In genomic region chr5:150621592-150621991, GRCm38 (mm10) we compare ENCODE assay signal across 19 mouse cellular contexts. TPM values are rescaled to one million over a fixed set of nuclear protein-coding genes. Genes with fewer than 3 reads are reported as not detected.
A peak's percentile ranks its signal among the peaks of the same experiment; 100 is the strongest.
DNase-seq lines count a peak whose midpoint lies in the region; ATAC-seq and TF ChIP-seq lines count a peak whose summit lies in the region.
"Had no signal": no experiment of that assay in that cellular context is flagged by ENCODE, and none has a peak within 500 bp of the region (broad histone marks: within the 10 kb centered on the region; RNA-seq: fewer than 3 reads in every experiment).

No protein-coding gene starts in this region.

- no peaks in the 10 kb centered on the region for H3K9me3 ChIP-seq in liver, embryonic 11.5 days (ENCODE audit: control insufficient read depth, low read length)
- H3K9me3 ChIP-seq in MEL (replicated peaks; ENCODE audit: insufficient read depth, low read length), result no peaks in the 10 kb centered on the region
- H3K9me3 ChIP-seq in midbrain, embryonic 16.5 days (replicated peaks; ENCODE audit: control insufficient read depth, low read length, poor library complexity, severe bottlenecking), result no peaks in the 10 kb centered on the region
- H3K9me3 ChIP-seq: embryonic facial prominence, embryonic 10.5 days; megakaryocyte, embryonic 14.5 days; midbrain, embryonic 15.5 days had no signal

- no peak for ATAC-seq in liver, embryonic 11.5 days (replicated peaks; ENCODE audit: low FRiP score)
- ATAC-seq in megakaryocyte, adult 5-6 weeks (ENCODE audit: poor library complexity, severe bottlenecking), result peak; percentile 81
- no peak for ATAC-seq in midbrain, embryonic 16.5 days
- ATAC-seq: midbrain, embryonic 15.5 days had no signal

- peak; percentile 74 to 97 for TF ChIP-seq EP300 in MEL (IDR thresholded peaks at IDR 0.05; ENCODE audit: low read depth in 1 of 2, low read length in 2 of 2)

- H3K36me3 ChIP-seq in liver, embryonic 11.5 days (ENCODE audit: control insufficient read depth, insufficient read depth, low read length), result no peaks in the 10 kb centered on the region
- peaks cover 3 to 35% of the 10 kb centered on the region in 2 experiments; a peak in 2 of 4 replicates for H3K36me3 ChIP-seq in MEL (ENCODE audit: control insufficient read depth in 1 of 2, insufficient read depth in 2 of 2, low read length in 2 of 2)
- H3K36me3 ChIP-seq in midbrain, embryonic 16.5 days (ENCODE audit: control insufficient read depth, insufficient read depth, low read length), result no peaks in the 10 kb centered on the region; the same call in 1 of the 2 replicates

- peak; percentile 5 for DNase-seq in liver, embryonic 11.5 days (ENCODE audit: low spot score)
- no peak for DNase-seq in liver
- DNase-seq in 416B (ENCODE audit: low read depth), result peak; percentile 79
- DNase-seq in MEL (ENCODE audit: low read depth, low spot score), result peak; percentile 96
- DNase-seq in retina, postnatal 1 day, result no peak
- DNase-seq in gastrocnemius, postnatal 14 days, result no peak
- DNase-seq: adrenal gland, postnatal 14 days; cerebellum, adult 2 months; gastrocnemius, postnatal 25 days; kidney, adult 11 months; layer of hippocampus, postnatal 36 days; lung, adult 2 months; right cerebral cortex, postnatal 4 days; thymus, postnatal 4 days had no signal

- no peaks in the 10 kb centered on the region for H3K4me1 ChIP-seq in liver, embryonic 11.5 days (replicated peaks; ENCODE audit: control insufficient read depth, insufficient read depth, low read length)
- peaks cover 13 to 20% of the 10 kb centered on the region in 2 experiments for H3K4me1 ChIP-seq in MEL (ENCODE audit: control insufficient read depth in 1 of 2, insufficient read depth in 2 of 2, low read length in 2 of 2)
- no peaks in the 10 kb centered on the region for H3K4me1 ChIP-seq in midbrain, embryonic 16.5 days (ENCODE audit: control insufficient read depth, insufficient read depth, low read length)
- H3K4me1 ChIP-seq: embryonic facial prominence, embryonic 10.5 days; midbrain, embryonic 15.5 days had no signal

- no peak for TF ChIP-seq CTCF in MEL (IDR thresholded peaks at IDR 0.05 in 2 of 3, conservative IDR thresholded peaks at IDR 0.05 in 1 of 3; ENCODE audit: control insufficient read depth in 1 of 3, insufficient read depth in 1 of 3, low read depth in 2 of 3, low read length in 3 of 3, poor library complexity in 1 of 3, severe bottlenecking in 1 of 3)

- TF ChIP-seq RAD21 in MEL (IDR thresholded peaks at IDR 0.05; ENCODE audit: low read depth, low read length), result no peak; the same call in 1 of the 2 replicates

- WGBS in liver, embryonic 11.5 days, result 46% methylated on average over 3 of the region's 3 CpGs
- WGBS in midbrain, embryonic 16.5 days, result 92% methylated on average over 3 of the region's 3 CpGs

- no peaks in the 10 kb centered on the region for H3K79me2 ChIP-seq in MEL (ENCODE audit: control insufficient read depth, insufficient read depth, low read length, poor library complexity)

- H3K4me2 ChIP-seq in liver, embryonic 11.5 days, result no peak overlapping the region
- H3K4me2 ChIP-seq in midbrain, embryonic 16.5 days (ENCODE audit: low read length), result no peak overlapping the region
- H3K4me2 ChIP-seq: midbrain, embryonic 15.5 days had no signal

- H3K27ac ChIP-seq in liver, embryonic 11.5 days (ENCODE audit: low read depth, low read length), result no peak overlapping the region
- H3K27ac ChIP-seq in MEL (ENCODE audit: control insufficient read depth, low read depth, low read length), result peak overlapping the region; percentile 30; the same call in 1 of the 2 replicates
- H3K27ac ChIP-seq in midbrain, embryonic 16.5 days (ENCODE audit: low read length), result no peak overlapping the region
- H3K27ac ChIP-seq: embryonic facial prominence, embryonic 10.5 days; midbrain, embryonic 15.5 days had no signal

- H3K4me3 ChIP-seq in liver, embryonic 11.5 days (ENCODE audit: low read depth, low read length), result no peak overlapping the region
- H3K4me3 ChIP-seq in MEL (ENCODE audit: control insufficient read depth in 1 of 2, insufficient read depth in 1 of 2, low read depth in 2 of 2, low read length in 2 of 2), result no peak overlapping the region
- no peak overlapping the region for H3K4me3 ChIP-seq in midbrain, embryonic 16.5 days (ENCODE audit: low read depth, low read length)
- H3K4me3 ChIP-seq: embryonic facial prominence, embryonic 10.5 days; megakaryocyte, embryonic 14.5 days; midbrain, embryonic 15.5 days had no signal

- intact Hi-C loops in gastrocnemius, postnatal 14 days (cut with DNase I; ENCODE audit: low total_unique reads), result no loop called here

- no peaks in the 10 kb centered on the region for H3K27me3 ChIP-seq in liver, embryonic 11.5 days (replicated peaks; ENCODE audit: control insufficient read depth, insufficient read depth, low read length)
- no peaks in the 10 kb centered on the region for H3K27me3 ChIP-seq in MEL (ENCODE audit: control insufficient read depth in 1 of 2, insufficient read depth in 2 of 2, low read length in 2 of 2)
- H3K27me3 ChIP-seq in midbrain, embryonic 16.5 days (ENCODE audit: control insufficient read depth, insufficient read depth, low read depth, low read length), result no peaks in the 10 kb centered on the region
- H3K27me3 ChIP-seq: megakaryocyte, embryonic 14.5 days; midbrain, embryonic 15.5 days had no signal

- no peak for TF ChIP-seq POLR2A in MEL (IDR thresholded peaks at IDR 0.05; ENCODE audit: control insufficient read depth in 1 of 2, insufficient read depth in 1 of 2, low read depth in 1 of 2, low read length in 2 of 2, poor library complexity in 1 of 2)

- no peak overlapping the region for H3K9ac ChIP-seq in liver, embryonic 11.5 days (ENCODE audit: low read depth, low read length)
- H3K9ac ChIP-seq in MEL (ENCODE audit: control insufficient read depth, low read depth, low read length, poor library complexity, severe bottlenecking), result no peak overlapping the region
- no peak overlapping the region for H3K9ac ChIP-seq in midbrain, embryonic 16.5 days (ENCODE audit: low read depth, low read length)
- H3K9ac ChIP-seq: midbrain, embryonic 15.5 days had no signal

TF ChIP-seq in MEL, 35 proteins besides CTCF, POLR2A, EP300 and RAD21 (continues in another document):
- TF ChIP-seq CHD2 (IDR thresholded peaks at IDR 0.05; ENCODE audit: low read length), result no peak
- TF ChIP-seq MXI1 (IDR thresholded peaks at IDR 0.05; ENCODE audit: low read depth, low read length), result 0 out of 2 replicates have a peak, but pooled peaks have one; percentile 20
- no peak for TF ChIP-seq GABPA (IDR thresholded peaks at IDR 0.05; ENCODE audit: low read depth, low read length)
- TF ChIP-seq MAX (IDR thresholded peaks at IDR 0.05; ENCODE audit: low read length), result no peak
- TF ChIP-seq ETS1 (IDR thresholded peaks at IDR 0.05; ENCODE audit: low read depth, low read length), result peak; percentile 90
- peak; percentile 66 for TF ChIP-seq TCF12 (IDR thresholded peaks at IDR 0.05; ENCODE audit: low read depth, low read length)
- no peak for TF ChIP-seq ZC3H11A (IDR thresholded peaks at IDR 0.05; ENCODE audit: low read depth, low read length)
- no peak for TF ChIP-seq MAZ (IDR thresholded peaks at IDR 0.05; ENCODE audit: low read depth, low read length)
- peak; percentile 89 for TF ChIP-seq TAL1 (IDR thresholded peaks at IDR 0.05; ENCODE audit: low read length)
- 0 out of 2 replicates have a peak, but pooled peaks have one; percentile 46 for TF ChIP-seq SIN3A (IDR thresholded peaks at IDR 0.05; ENCODE audit: low read length)
- no peak for TF ChIP-seq CHD1 (IDR thresholded peaks at IDR 0.05; ENCODE audit: low read depth, low read length)
- TF ChIP-seq MYC (IDR thresholded peaks at IDR 0.05; ENCODE audit: low read depth, low read length), result peak; percentile 73; the same call in 1 of the 2 replicates
- TF ChIP-seq TBP (IDR thresholded peaks at IDR 0.05; ENCODE audit: low read depth, low read length), result 0 out of 2 replicates have a peak, but pooled peaks have one; percentile 22
- TF ChIP-seq ELF1 (IDR thresholded peaks at IDR 0.05; ENCODE audit: low read depth, low read length), result no peak
- no peak for TF ChIP-seq POLR2AphosphoS2 (IDR thresholded peaks at IDR 0.05; ENCODE audit: low read length)
- TF ChIP-seq HCFC1 (IDR thresholded peaks at IDR 0.05; ENCODE audit: low read depth, low read length), result no peak
- no peak for TF ChIP-seq KAT2A (conservative IDR thresholded peaks at IDR 0.05; ENCODE audit: low read depth, low read length)
- no peak for TF ChIP-seq MEF2A (IDR thresholded peaks at IDR 0.05; ENCODE audit: extremely low read depth, insufficient replicate concordance, low read depth, low read length, poor library complexity, severe bottlenecking)

RNA-seq across cellular contexts. Expression of gene N4bp2l1, which starts 24.6 kb away (rescaled TPM):
- polyA plus RNA-seq in liver, embryonic 11.5 days (2014; fragmentation: Nextera tagmentation; extraction: Ambion mirVana), result 13.0 and 14.3 TPM in 2 replicates
- 2.6 and 2.9 TPM in 2 replicates for total RNA-seq in MEL (2012; rRNA removed)
- polyA plus RNA-seq in MEL (2012; ENCODE audit: insufficient read depth in 1 of 2, insufficient read length in 2 of 2, low read depth in 1 of 2, low replicate concordance in 2 of 2, missing spikeins in 1 of 2), result 10 to 100 TPM in 1 of 2 experiments, not detected in 1; 15.0 TPM
- 67.9 and 68.9 TPM in 2 replicates for total RNA-seq in megakaryocyte, adult 5-6 weeks (2015)
- total RNA-seq in megakaryocyte, adult 5-6 weeks (2017), result 61.6 and 62.9 TPM in 2 replicates
- 16.8 and 19.9 TPM in 2 replicates for polyA plus RNA-seq in midbrain, embryonic 16.5 days (2015; fragmentation: Nextera tagmentation; extraction: Ambion mirVana)
- total RNA-seq in gastrocnemius, postnatal 14 days (2021), result 1 to 10 TPM; 1.7 to 3.6 TPM

RNA-seq across cellular contexts. Expression of gene N4bp2l2, which starts 44.4 kb away (rescaled TPM):
- polyA plus RNA-seq in liver, embryonic 11.5 days (2014; fragmentation: Nextera tagmentation; extraction: Ambion mirVana), result 41.8 and 50.2 TPM in 2 replicates
- 74.9 and 75.0 TPM in 2 replicates for total RNA-seq in MEL (2012; rRNA removed)
- 10 to 100 TPM in 1 of 2 experiments, not detected in 1; 67.5 TPM for polyA plus RNA-seq in MEL (2012; ENCODE audit: insufficient read depth in 1 of 2, insufficient read length in 2 of 2, low read depth in 1 of 2, low replicate concordance in 2 of 2, missing spikeins in 1 of 2)
- 64.8 and 75.1 TPM in 2 replicates for total RNA-seq in megakaryocyte, adult 5-6 weeks (2015)
- 81.1 and 97.2 TPM in 2 replicates for total RNA-seq in megakaryocyte, adult 5-6 weeks (2017)
- 25.7 and 26.7 TPM in 2 replicates for polyA plus RNA-seq in midbrain, embryonic 16.5 days (2015; fragmentation: Nextera tagmentation; extraction: Ambion mirVana)
- 10 to 100 TPM; 28.3 to 30.0 TPM for total RNA-seq in gastrocnemius, postnatal 14 days (2021)

RNA-seq across cellular contexts. Expression of gene Pds5b, which starts 51.9 kb away (rescaled TPM):
- 27.1 and 29.5 TPM in 2 replicates for polyA plus RNA-seq in liver, embryonic 11.5 days (2014; fragmentation: Nextera tagmentation; extraction: Ambion mirVana)
- total RNA-seq in MEL (2012; rRNA removed), result 21.9 and 26.3 TPM in 2 replicates
- 10 to 100 TPM; 46.2 to 52.7 TPM for polyA plus RNA-seq in MEL (2012; ENCODE audit: insufficient read depth in 1 of 2, insufficient read length in 2 of 2, low read depth in 1 of 2, low replicate concordance in 2 of 2, missing spikeins in 1 of 2)
- total RNA-seq in megakaryocyte, adult 5-6 weeks (2015), result 45.5 and 46.1 TPM in 2 replicates
- 27.6 and 31.5 TPM in 2 replicates for total RNA-seq in megakaryocyte, adult 5-6 weeks (2017)
- 28.5 and 33.8 TPM in 2 replicates for polyA plus RNA-seq in midbrain, embryonic 16.5 days (2015; fragmentation: Nextera tagmentation; extraction: Ambion mirVana)
- 10 to 100 TPM; 16.6 to 19.2 TPM for total RNA-seq in gastrocnemius, postnatal 14 days (2021)

Comparison
In these comparisons a context has a peak if more than half of its experiments do, and no peak if none do; other contexts are left out.
1. DNase-seq: peak in liver, embryonic 11.5 days (single experiment), 416B (single experiment) and MEL (single experiment); none in liver (single experiment), retina, postnatal 1 day (single experiment) and gastrocnemius, postnatal 14 days (single experiment).
2. RNA of gene N4bp2l1, which starts 24.6 kb away (total RNA-seq): 61.6 to 68.9 TPM in megakaryocyte, adult 5-6 weeks; 1.7 to 3.6 TPM in gastrocnemius, postnatal 14 days and 2.6 to 2.9 TPM in MEL; every median in the first group is over 10 times any median in the second.